39 mouse cellular contexts compared by ENCODE assay signal in genomic region chr7:43921941-43922340, GRCm38 (mm10). TPM values are rescaled to one million over a fixed set of nuclear protein-coding genes. Genes with fewer than 3 reads are reported as not detected.
"Had no signal": no experiment of that assay in that cellular context is flagged by ENCODE, and none has a peak within 500 bp of the region (broad histone marks: within the 10 kb centered on the region; RNA-seq: fewer than 3 reads in every experiment).

No protein-coding gene starts in this region.

- DNase-seq: cerebellum, adult 8-10 months; cerebellum, adult 9-10 months; cerebellum, adult 9-11 months; cerebellum, postnatal 10 days; cerebellum, postnatal 14 days; cerebellum, postnatal 25 days; cerebellum, postnatal 36 days; embryo, embryonic 11 days; forebrain, postnatal 0 days; gastrocnemius, adult 2 months; gastrocnemius, postnatal 10 days; gastrocnemius, postnatal 14 days; gastrocnemius, postnatal 25 days; gastrocnemius, postnatal 36 days; heart, adult 18-20 months; heart, adult 2 months had no signal

- H3K27ac ChIP-seq: embryonic facial prominence, embryonic 10.5 days; embryonic facial prominence, embryonic 12.5 days; embryonic facial prominence, embryonic 13.5 days; embryonic facial prominence, embryonic 15.5 days; forebrain, embryonic 10.5 days; forebrain, embryonic 12.5 days; forebrain, embryonic 13.5 days; forebrain, embryonic 15.5 days; gastrocnemius, adult 2 months; heart, adult 2 months had no signal

- H3K36me3 ChIP-seq: embryonic facial prominence, embryonic 10.5 days; embryonic facial prominence, embryonic 12.5 days; embryonic facial prominence, embryonic 13.5 days; embryonic facial prominence, embryonic 15.5 days; forebrain, embryonic 10.5 days; forebrain, embryonic 12.5 days; forebrain, embryonic 15.5 days had no signal

- H3K4me3 ChIP-seq: embryonic facial prominence, embryonic 10.5 days; embryonic facial prominence, embryonic 12.5 days; embryonic facial prominence, embryonic 13.5 days; embryonic facial prominence, embryonic 15.5 days; erythroblast, embryonic 14.5 days; forebrain, embryonic 10.5 days; forebrain, embryonic 12.5 days; forebrain, embryonic 13.5 days; forebrain, embryonic 15.5 days; gastrocnemius, adult 2 months; heart, adult 2 months had no signal

RNA-seq across cellular contexts. Expression of gene Klk15, which starts 11.6 kb away (rescaled TPM):
- total RNA-seq: common myeloid progenitor, adult 5-6 weeks; forebrain, postnatal 0 days; gastrocnemius, adult 18-20 months; gastrocnemius, adult 2 months; gastrocnemius, adult 8-10 months; gastrocnemius, postnatal 10 days; gastrocnemius, postnatal 14 days; gastrocnemius, postnatal 25 days; gastrocnemius, postnatal 36 days; gastrocnemius, postnatal 4 days; granulocyte monocyte progenitor cell, adult 5-6 weeks; heart, adult 18-20 months; heart, adult 2 months; heart, adult 8-10 months had no signal
- polyA plus RNA-seq: cortical plate, adult 2 months; embryonic facial prominence, embryonic 10.5 days; embryonic facial prominence, embryonic 11.5 days; embryonic facial prominence, embryonic 12.5 days; embryonic facial prominence, embryonic 13.5 days; embryonic facial prominence, embryonic 14.5 days; embryonic facial prominence, embryonic 15.5 days; erythroblast, embryonic 14.5 days; forebrain, embryonic 10.5 days; forebrain, embryonic 11.5 days; forebrain, embryonic 12.5 days; forebrain, embryonic 13.5 days; forebrain, embryonic 14.5 days; forebrain, embryonic 15.5 days; forebrain, embryonic 16.5 days; forebrain, postnatal 0 days; frontal cortex, adult 2 months; gonadal fat pad, adult 2 months; heart, adult 2 months had no signal

RNA-seq across cellular contexts. Expression of gene Klk1b8, which starts 28.5 kb away (rescaled TPM):
- total RNA-seq: common myeloid progenitor, adult 5-6 weeks; forebrain, postnatal 0 days; gastrocnemius, adult 18-20 months; gastrocnemius, adult 2 months; gastrocnemius, adult 8-10 months; gastrocnemius, postnatal 10 days; gastrocnemius, postnatal 25 days; gastrocnemius, postnatal 36 days; gastrocnemius, postnatal 4 days; granulocyte monocyte progenitor cell, adult 5-6 weeks; heart, adult 18-20 months; heart, adult 2 months; heart, adult 8-10 months had no signal
- polyA plus RNA-seq: cortical plate, adult 2 months; embryonic facial prominence, embryonic 10.5 days; embryonic facial prominence, embryonic 11.5 days; embryonic facial prominence, embryonic 12.5 days; embryonic facial prominence, embryonic 13.5 days; embryonic facial prominence, embryonic 14.5 days; embryonic facial prominence, embryonic 15.5 days; erythroblast, embryonic 14.5 days; forebrain, embryonic 10.5 days; forebrain, embryonic 11.5 days; forebrain, embryonic 12.5 days; forebrain, embryonic 13.5 days; forebrain, embryonic 14.5 days; forebrain, embryonic 15.5 days; forebrain, embryonic 16.5 days; forebrain, postnatal 0 days; frontal cortex, adult 2 months; heart, adult 2 months had no signal

RNA-seq across cellular contexts. Expression of gene Klk4, which starts 41.0 kb away (rescaled TPM):
- total RNA-seq: common myeloid progenitor, adult 5-6 weeks; gastrocnemius, adult 18-20 months; gastrocnemius, adult 2 months; gastrocnemius, adult 8-10 months; gastrocnemius, postnatal 10 days; gastrocnemius, postnatal 14 days; gastrocnemius, postnatal 25 days; gastrocnemius, postnatal 36 days; granulocyte monocyte progenitor cell, adult 5-6 weeks; heart, adult 18-20 months; heart, adult 2 months; heart, adult 8-10 months had no signal
- polyA plus RNA-seq: cortical plate, adult 2 months; embryonic facial prominence, embryonic 10.5 days; embryonic facial prominence, embryonic 11.5 days; erythroblast, embryonic 14.5 days; forebrain, embryonic 10.5 days; forebrain, embryonic 11.5 days; forebrain, embryonic 12.5 days; forebrain, embryonic 13.5 days; frontal cortex, adult 2 months; gonadal fat pad, adult 2 months; heart, adult 2 months had no signal

RNA-seq across cellular contexts. Expression of gene Klk1b1, which starts 44.6 kb away (rescaled TPM):
- total RNA-seq: common myeloid progenitor, adult 5-6 weeks; forebrain, postnatal 0 days; gastrocnemius, adult 18-20 months; gastrocnemius, adult 2 months; gastrocnemius, adult 8-10 months; gastrocnemius, postnatal 10 days; gastrocnemius, postnatal 14 days; gastrocnemius, postnatal 25 days; gastrocnemius, postnatal 36 days; gastrocnemius, postnatal 4 days; granulocyte monocyte progenitor cell, adult 5-6 weeks; heart, adult 18-20 months; heart, adult 2 months; heart, adult 8-10 months had no signal
- polyA plus RNA-seq: cortical plate, adult 2 months; embryonic facial prominence, embryonic 10.5 days; embryonic facial prominence, embryonic 11.5 days; embryonic facial prominence, embryonic 12.5 days; embryonic facial prominence, embryonic 13.5 days; embryonic facial prominence, embryonic 14.5 days; embryonic facial prominence, embryonic 15.5 days; erythroblast, embryonic 14.5 days; forebrain, embryonic 10.5 days; forebrain, embryonic 11.5 days; forebrain, embryonic 12.5 days; forebrain, embryonic 13.5 days; forebrain, embryonic 14.5 days; forebrain, embryonic 15.5 days; forebrain, embryonic 16.5 days; forebrain, postnatal 0 days; frontal cortex, adult 2 months; gonadal fat pad, adult 2 months; heart, adult 2 months had no signal

RNA-seq across cellular contexts. Expression of gene Klk1b9, which starts 53.9 kb away (rescaled TPM):
- total RNA-seq: common myeloid progenitor, adult 5-6 weeks; forebrain, postnatal 0 days; gastrocnemius, adult 18-20 months; gastrocnemius, adult 2 months; gastrocnemius, adult 8-10 months; gastrocnemius, postnatal 10 days; gastrocnemius, postnatal 14 days; gastrocnemius, postnatal 25 days; gastrocnemius, postnatal 36 days; gastrocnemius, postnatal 4 days; granulocyte monocyte progenitor cell, adult 5-6 weeks; heart, adult 18-20 months; heart, adult 2 months; heart, adult 8-10 months had no signal
- polyA plus RNA-seq: cortical plate, adult 2 months; embryonic facial prominence, embryonic 10.5 days; embryonic facial prominence, embryonic 11.5 days; embryonic facial prominence, embryonic 12.5 days; embryonic facial prominence, embryonic 13.5 days; embryonic facial prominence, embryonic 14.5 days; embryonic facial prominence, embryonic 15.5 days; erythroblast, embryonic 14.5 days; forebrain, embryonic 10.5 days; forebrain, embryonic 11.5 days; forebrain, embryonic 12.5 days; forebrain, embryonic 13.5 days; forebrain, embryonic 14.5 days; forebrain, embryonic 15.5 days; forebrain, embryonic 16.5 days; forebrain, postnatal 0 days; frontal cortex, adult 2 months; gonadal fat pad, adult 2 months; heart, adult 2 months had no signal
